Mouse (Mus musculus): Measurements from ENCODE around the gene Rnf207. TPM values are rescaled to one million over a fixed set of nuclear protein-coding genes. Genes with fewer than 3 reads are reported as not detected.

Rnf207 gene
- total and polyA plus RNA-seq, 3 experiments = 0.51 TPM; not detected in 2

DNA sequence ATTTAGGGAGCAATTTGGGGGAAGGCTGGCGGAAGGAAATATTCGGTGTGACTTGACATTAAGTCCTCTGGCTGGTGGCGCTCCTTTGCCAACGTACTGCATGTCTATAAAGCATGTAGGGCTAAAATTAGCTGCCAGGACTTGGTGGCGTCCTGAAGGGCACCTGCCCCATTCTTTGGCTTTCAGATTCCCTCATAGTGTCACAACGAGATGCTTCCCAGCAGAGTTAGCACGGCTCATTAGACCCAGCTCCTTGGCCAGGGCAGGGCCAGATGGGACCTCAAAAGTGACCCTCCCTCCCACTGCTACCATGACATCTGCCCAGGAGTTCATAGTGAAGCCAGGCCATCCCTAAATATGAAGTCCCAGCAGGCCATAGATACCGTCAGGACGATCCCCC lies 48.2 kb downstream of the Rnf207 start:
- in situ Hi-C loops (cut with MboI; ENCODE audit: low pct_ligation_motif_present, low pct_unique_long_range_greater_than_20kb, low sequenced_read_pairs) = no loop called here
- Histone ChIP-seq H3K27me3 (replicated peaks) (no peaks in the 10 kb centered on the region), H3K27ac (ENCODE audit: insufficient read depth, low read depth) (peak overlapping the region; percentile 15; the same call in 1 of the 2 replicates), H3K4me2 (ENCODE audit: insufficient read depth, low read depth, poor library complexity, severe bottlenecking) (no peak overlapping the region), H3K9ac (ENCODE audit: insufficient read depth, low read depth) (no peak overlapping the region), H3K4me1 (ENCODE audit: control insufficient read depth in 1 of 2, insufficient read depth in 2 of 2) (peaks cover 45 to 70% of the 10 kb centered on the region in 2 experiments), H3K79me2 (replicated peaks; ENCODE audit: control insufficient read depth, extremely low read depth, insufficient read depth, poor library complexity, severe bottlenecking) (no peaks in the 10 kb centered on the region), H3K9me3 (replicated peaks; ENCODE audit: low read length) (no peaks in the 10 kb centered on the region), H3K4me3 (replicated peaks in 1 of 3; ENCODE audit: low read depth in 2 of 3, low read length in 2 of 3, poor library complexity in 1 of 3) (no peak overlapping the region), H3K36me3 (replicated peaks in 1 of 2; ENCODE audit: control insufficient read depth in 1 of 2, insufficient read depth in 1 of 2, low read length in 1 of 2) (peaks cover 0 to 25% of the 10 kb centered on the region in 2 experiments)
- no peak for DNase-seq (ENCODE audit: extremely low read depth)
- dilution Hi-C loops (cut with MboI; ENCODE audit: extremely low pct_ligation_motif_present, extremely low pct_unique_long_range_greater_than_20kb, low sequenced_read_pairs) = no loop called here
- TF ChIP-seq RCOR1 (conservative IDR thresholded peaks at IDR 0.05; ENCODE audit: low read depth, low read length) = no peak
- TF ChIP-seq ELF1 (IDR thresholded peaks at IDR 0.05; ENCODE audit: low read depth, low read length) = no peak
- no peak for TF ChIP-seq SIN3A (IDR thresholded peaks at IDR 0.05; ENCODE audit: low read length)
- no peak for TF ChIP-seq MYC (IDR thresholded peaks at IDR 0.05; ENCODE audit: low read depth, low read length)
- TF ChIP-seq ZC3H11A (IDR thresholded peaks at IDR 0.05; ENCODE audit: low read depth, low read length) = no peak
- TF ChIP-seq USF1 (IDR thresholded peaks at IDR 0.05; ENCODE audit: low read depth, low read length) = no peak
- no peak for TF ChIP-seq POLR2A (IDR thresholded peaks at IDR 0.05; ENCODE audit: low read depth, low read length)
- no peak for TF ChIP-seq E2F4 (IDR thresholded peaks at IDR 0.05; ENCODE audit: insufficient replicate concordance, low read depth, low read length)
- TF ChIP-seq RAD21 (IDR thresholded peaks at IDR 0.05; ENCODE audit: low read depth, low read length) = no peak
- no peak for TF ChIP-seq JUN (IDR thresholded peaks at IDR 0.05; ENCODE audit: insufficient read depth, low read depth, low read length)
- no peak for TF ChIP-seq ZNF384 (IDR thresholded peaks at IDR 0.05; ENCODE audit: low read depth, low read length)
- no peak for TF ChIP-seq MAFK (IDR thresholded peaks at IDR 0.05; ENCODE audit: insufficient replicate concordance, low read length)
- TF ChIP-seq NELFE (IDR thresholded peaks at IDR 0.05; ENCODE audit: low read depth, low read length) = no peak
- TF ChIP-seq IRF4 (IDR thresholded peaks at IDR 0.05; ENCODE audit: low read depth, low read length) = no peak
- TF ChIP-seq MAX (IDR thresholded peaks at IDR 0.05; ENCODE audit: low read length) = no peak
- no peak for TF ChIP-seq CHD2 (IDR thresholded peaks at IDR 0.05; ENCODE audit: low read length)
- no peak for TF ChIP-seq MEF2A (IDR thresholded peaks at IDR 0.05; ENCODE audit: borderline replicate concordance, low read depth, low read length)
- no peak for TF ChIP-seq JUND (conservative IDR thresholded peaks at IDR 0.05; ENCODE audit: low read depth, low read length)

DNA sequence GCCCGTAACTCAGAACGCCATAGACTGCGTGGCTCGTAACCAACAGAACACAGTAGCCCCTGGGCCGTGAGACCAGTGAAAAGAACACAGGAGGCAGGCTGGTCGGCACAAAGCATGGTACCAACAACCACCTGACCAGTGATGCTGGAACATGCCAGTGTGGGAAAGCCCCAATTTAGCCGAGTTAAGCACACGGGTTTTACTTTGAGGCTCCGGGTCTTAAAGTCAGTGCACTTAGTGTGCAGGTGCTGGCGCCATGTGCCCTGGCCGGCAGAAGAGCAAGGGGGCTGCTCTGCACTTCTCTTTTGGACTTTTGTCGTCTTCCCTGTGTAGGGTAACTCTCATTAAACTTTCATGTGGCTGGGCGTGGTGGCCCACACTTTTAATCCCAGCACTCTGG lies 48.8 kb downstream of the Rnf207 start:
- H3K4me3 ChIP-seq (replicated peaks in 1 of 3; ENCODE audit: low read depth in 2 of 3, low read length in 2 of 3, poor library complexity in 1 of 3) = no peak overlapping the region
- dilution Hi-C loops (cut with MboI; ENCODE audit: extremely low pct_ligation_motif_present, extremely low pct_unique_long_range_greater_than_20kb, low sequenced_read_pairs) = no loop called here

More for the DNA sequence above, 48.8 kb downstream of the Rnf207 start:
- Histone ChIP-seq H3K4me2 (ENCODE audit: insufficient read depth, low read depth, poor library complexity, severe bottlenecking) (no peak overlapping the region), H3K9me3 (replicated peaks; ENCODE audit: low read length) (no peaks in the 10 kb centered on the region), H3K27ac (ENCODE audit: insufficient read depth, low read depth) (no peak overlapping the region), H3K36me3 (replicated peaks in 1 of 2; ENCODE audit: control insufficient read depth in 1 of 2, insufficient read depth in 1 of 2, low read length in 1 of 2) (peaks cover 0 to 30% of the 10 kb centered on the region in 2 experiments), H3K4me1 (ENCODE audit: control insufficient read depth in 1 of 2, insufficient read depth in 2 of 2) (peaks cover 45 to 76% of the 10 kb centered on the region in 2 experiments), H3K9ac (ENCODE audit: insufficient read depth, low read depth) (no peak overlapping the region), H3K79me2 (replicated peaks; ENCODE audit: control insufficient read depth, extremely low read depth, insufficient read depth, poor library complexity, severe bottlenecking) (no peaks in the 10 kb centered on the region), H3K27me3 (replicated peaks) (no peaks in the 10 kb centered on the region)
- TF ChIP-seq TCF12 (IDR thresholded peaks at IDR 0.05; ENCODE audit: low read depth, low read length) (0 out of 2 replicates have a peak, but pooled peaks have one; percentile 48), MXI1 (IDR thresholded peaks at IDR 0.05; ENCODE audit: low read depth, low read length) (peak; percentile 72), USF1 (IDR thresholded peaks at IDR 0.05; ENCODE audit: low read depth, low read length) (peak; percentile 37; the same call in 1 of the 2 replicates), SMC3 (IDR thresholded peaks at IDR 0.05; ENCODE audit: low read depth, low read length) (no peak), CHD2 (IDR thresholded peaks at IDR 0.05; ENCODE audit: low read length) (no peak), MEF2A (IDR thresholded peaks at IDR 0.05; ENCODE audit: borderline replicate concordance, low read depth, low read length) (0 out of 2 replicates have a peak, but pooled peaks have one; percentile 13), MYC (IDR thresholded peaks at IDR 0.05; ENCODE audit: low read depth, low read length) (peak; percentile 92), POLR2A (IDR thresholded peaks at IDR 0.05; ENCODE audit: low read depth, low read length) (peak; percentile 35; the same call in 1 of the 2 replicates), UBTF (IDR thresholded peaks at IDR 0.05; ENCODE audit: low read depth, low read length) (0 out of 2 replicates have a peak, but pooled peaks have one; percentile 32), IRF4 (IDR thresholded peaks at IDR 0.05; ENCODE audit: low read depth, low read length) (no peak), NRF1 (IDR thresholded peaks at IDR 0.05; ENCODE audit: low read depth, low read length) (0 out of 2 replicates have a peak, but pooled peaks have one; percentile 28), BHLHE40 (IDR thresholded peaks at IDR 0.05; ENCODE audit: low read depth, low read length) (peak; percentile 44; the same call in 1 of the 2 replicates), NELFE (IDR thresholded peaks at IDR 0.05; ENCODE audit: low read depth, low read length) (no peak), EP300 (IDR thresholded peaks at IDR 0.05; ENCODE audit: low read length) (peak; percentile 30), MAX (IDR thresholded peaks at IDR 0.05; ENCODE audit: low read length) (peak; percentile 85)
- DNase-seq (ENCODE audit: extremely low read depth) = peak; percentile 62
- in situ Hi-C loops (cut with MboI; ENCODE audit: low pct_ligation_motif_present, low pct_unique_long_range_greater_than_20kb, low sequenced_read_pairs) = no loop called here
